Mouse (Mus musculus): ENCODE results near the gene Awat2.

- TF ChIP-seq USF2 (IDR thresholded peaks at IDR 0.05; ENCODE audit: borderline replicate concordance in 1 of 2, insufficient read depth in 1 of 2, low read depth in 1 of 2, low read length in 2 of 2): no peak
- no peak for TF ChIP-seq ZKSCAN1 (IDR thresholded peaks at IDR 0.05; ENCODE audit: low read depth, low read length)
- no peak for TF ChIP-seq CTCF (IDR thresholded peaks at IDR 0.05 in 2 of 3, conservative IDR thresholded peaks at IDR 0.05 in 1 of 3; ENCODE audit: control insufficient read depth in 1 of 3, insufficient read depth in 1 of 3, low read depth in 2 of 3, low read length in 3 of 3, poor library complexity in 1 of 3, severe bottlenecking in 1 of 3)
- no peak for TF ChIP-seq MXI1 (IDR thresholded peaks at IDR 0.05; ENCODE audit: low read depth, low read length)
- no peak for TF ChIP-seq EP300 (IDR thresholded peaks at IDR 0.05; ENCODE audit: low read depth in 1 of 2, low read length in 2 of 2)
- no peak for TF ChIP-seq E2F4 (IDR thresholded peaks at IDR 0.05; ENCODE audit: borderline replicate concordance, low read depth, low read length)
- no peak for TF ChIP-seq NELFE (IDR thresholded peaks at IDR 0.05; ENCODE audit: low read depth, low read length)
- no peak for TF ChIP-seq GABPA (IDR thresholded peaks at IDR 0.05; ENCODE audit: low read depth, low read length)
These were observed 40.9 kb downstream of the Awat2 start for GRCm38 (mm10) chrX:100401657-100402056.
